Mouse (Mus musculus): Measurements from ENCODE around the gene Slc23a4.

DNA sequence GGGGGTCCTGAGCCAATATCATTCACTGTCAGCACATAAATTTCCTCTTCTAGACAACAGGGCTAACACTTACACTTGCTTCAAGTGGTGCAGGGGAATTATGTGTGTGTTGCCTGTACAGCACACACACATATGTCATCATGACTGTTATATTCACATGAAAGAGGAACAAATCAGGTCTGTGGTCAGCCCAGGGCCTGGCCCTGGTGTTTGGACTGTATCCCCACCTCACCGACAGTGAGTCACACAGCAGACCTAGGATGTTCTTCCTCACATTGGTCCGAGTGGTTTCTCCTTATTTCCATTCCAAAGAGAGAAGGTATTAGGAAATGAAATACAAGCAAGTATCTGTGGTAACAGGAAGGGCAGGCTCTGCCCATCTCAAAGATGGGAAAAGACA lies 23.7 kb downstream of the Slc23a4 start:
- TF ChIP-seq CTCF (IDR thresholded peaks at IDR 0.05; ENCODE audit: low read depth), result no peak
- TF ChIP-seq EP300 (IDR thresholded peaks at IDR 0.05; ENCODE audit: low read depth), result no peak

All from liver, postnatal 0 days (tissue).